Mouse (Mus musculus) ES-E14 (cell line): Measurements from ENCODE around the gene Sptlc2.
A peak's percentile ranks its signal among the peaks of the same experiment; 100 is the strongest.

ENCODE experiments used
- HCFC1 ChIP-seq: IDR thresholded peaks from 2 replicates; pipeline ENCODE4 v1.6.1; 2012; ENCODE audit warnings: low read length, inconsistent platforms, borderline replicate concordance; ENCODE audit not compliant: insufficient read depth
- MAFK ChIP-seq: IDR thresholded peaks from 2 replicates; pipeline ENCODE4 v1.6.1; 2014; ENCODE audit warnings: mild to moderate bottlenecking, low read depth, low read length, inconsistent platforms; ENCODE audit not compliant: insufficient read depth

GRCm38 (mm10) chr12:87428295-87428694 lies 40.1 kb upstream of the Sptlc2 start:
- peak; percentile 67 for TF ChIP-seq MAFK
- no peak for TF ChIP-seq HCFC1
